Mouse (Mus musculus) E14TG2a.4 (cell line): Measurements from ENCODE around the gene Pum1.

Experiments
- CTCF ChIP-seq: conservative IDR thresholded peaks from 2 replicates; pipeline ENCODE4 v1.5.1; 2014; ENCODE audit warnings: low read length
- POU5F1 ChIP-seq: IDR thresholded peaks from 2 replicates; pipeline ENCODE4 v1.6.1; 2014; ENCODE audit warnings: low read length, borderline replicate concordance

DNA sequence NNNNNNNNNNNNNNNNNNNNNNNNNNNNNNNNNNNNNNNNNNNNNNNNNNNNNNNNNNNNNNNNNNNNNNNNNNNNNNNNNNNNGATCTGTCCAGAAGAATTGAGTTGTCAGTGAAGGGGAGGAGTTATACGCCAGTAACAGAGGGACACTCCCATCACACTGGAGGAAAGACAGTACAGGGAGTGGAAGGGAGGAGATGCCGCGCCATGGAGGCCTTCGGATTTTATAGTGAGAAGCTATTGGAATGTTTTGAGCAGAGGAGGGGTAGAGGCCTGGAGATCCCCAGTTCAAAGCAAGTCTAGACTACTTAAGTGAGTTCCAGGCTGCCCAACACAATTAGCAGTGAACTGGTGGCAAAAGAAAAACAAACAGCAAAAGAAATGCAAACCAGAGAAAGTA lies 33.7 kb upstream of the Pum1 start:
- TF ChIP-seq CTCF (no peak), POU5F1 (no peak)
